28 mouse cellular contexts compared by ENCODE assay signal in genomic region chr9:79892183-79892582, GRCm38 (mm10).
"Had no signal": no experiment of that assay in that cellular context is flagged by ENCODE, and none has a peak within 500 bp of the region (broad histone marks: within the 10 kb centered on the region; RNA-seq: fewer than 3 reads in every experiment).

No protein-coding gene starts in this region.

- H3K9ac ChIP-seq: heart, embryonic 13.5 days; heart, embryonic 15.5 days; hindbrain, embryonic 12.5 days; hindbrain, embryonic 14.5 days; intestine, embryonic 15.5 days; kidney, embryonic 15.5 days; limb, embryonic 13.5 days; limb, embryonic 15.5 days; liver, embryonic 13.5 days had no signal

- H3K4me1 ChIP-seq: intestine, embryonic 15.5 days; kidney, embryonic 15.5 days; limb, embryonic 15.5 days had no signal

- H3K27ac ChIP-seq: heart, adult 2 months; heart, embryonic 13.5 days; heart, embryonic 15.5 days; hindbrain, embryonic 10.5 days; hindbrain, embryonic 12.5 days; hindbrain, embryonic 14.5 days; intestine, embryonic 15.5 days; kidney, embryonic 15.5 days; kidney, postnatal 0 days; limb, embryonic 13.5 days; limb, embryonic 15.5 days; liver, embryonic 13.5 days had no signal

- H3K9me3 ChIP-seq: heart, embryonic 13.5 days; heart, embryonic 15.5 days; hindbrain, embryonic 10.5 days; hindbrain, embryonic 12.5 days; intestine, embryonic 15.5 days; kidney, embryonic 15.5 days; limb, embryonic 13.5 days; limb, embryonic 15.5 days; liver, embryonic 13.5 days had no signal

- ATAC-seq: hindbrain, embryonic 16.5 days; inflammation-experienced regulatory T-cells, adult 6 months; intestine, embryonic 15.5 days; intestine, postnatal 0 days had no signal

- H3K4me2 ChIP-seq: heart, embryonic 11.5 days; heart, embryonic 13.5 days; heart, embryonic 15.5 days; hindbrain, embryonic 12.5 days; hindbrain, embryonic 14.5 days; intestine, embryonic 15.5 days; kidney, embryonic 15.5 days; limb, embryonic 13.5 days; limb, embryonic 15.5 days; liver, embryonic 13.5 days had no signal

- DNase-seq: gastrocnemius, adult 2 months; gastrocnemius, postnatal 10 days; gastrocnemius, postnatal 25 days; heart, adult 2 months; heart, postnatal 14 days; heart, postnatal 4 days; kidney, adult 18-20 months; kidney, adult 9 months; kidney, postnatal 14 days; kidney, postnatal 36 days; layer of hippocampus, adult 9-11 months; layer of hippocampus, postnatal 36 days; left cerebral cortex, postnatal 4 days; liver, embryonic 13.5 days had no signal

- H3K36me3 ChIP-seq: heart, embryonic 15.5 days; hindbrain, embryonic 10.5 days; hindbrain, embryonic 12.5 days; intestine, embryonic 15.5 days; kidney, embryonic 15.5 days; limb, embryonic 13.5 days; limb, embryonic 15.5 days; liver, embryonic 13.5 days had no signal

- H3K4me3 ChIP-seq: gastrocnemius, adult 2 months; heart, adult 2 months; heart, embryonic 13.5 days; heart, embryonic 15.5 days; hindbrain, embryonic 10.5 days; hindbrain, embryonic 12.5 days; intestine, embryonic 15.5 days; kidney, embryonic 15.5 days; limb, embryonic 13.5 days; limb, embryonic 15.5 days; liver, embryonic 13.5 days had no signal

- H3K27me3 ChIP-seq: heart, embryonic 13.5 days; heart, embryonic 15.5 days; hindbrain, embryonic 12.5 days; intestine, embryonic 15.5 days; kidney, embryonic 15.5 days; limb, embryonic 13.5 days; limb, embryonic 15.5 days; liver, embryonic 13.5 days had no signal
